Mouse (Mus musculus): Measurements from ENCODE around the gene Pitpnm2.

DNA sequence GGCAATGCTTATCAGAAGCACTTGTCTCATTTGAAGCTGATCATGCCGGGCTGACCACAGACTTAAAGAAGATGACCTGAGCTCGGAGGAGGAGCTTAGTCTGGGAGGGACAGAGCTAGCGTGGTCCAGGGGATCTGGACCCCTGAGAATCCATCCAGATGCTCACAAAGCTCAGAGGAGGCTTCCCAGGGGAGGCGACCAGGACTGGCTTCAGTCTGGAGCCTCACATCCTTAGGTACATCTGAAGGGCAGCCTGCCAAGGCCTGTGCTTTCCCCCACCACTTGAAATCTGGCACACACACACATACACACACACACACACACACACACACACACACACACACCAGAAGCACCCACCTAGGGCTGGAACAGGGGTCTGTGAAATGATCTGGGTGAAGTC, 47.5 kb downstream of the Pitpnm2 start:
- TF ChIP-seq CTCF (IDR thresholded peaks at IDR 0.05) (no peak), POLR2A (IDR thresholded peaks at IDR 0.05; ENCODE audit: insufficient read depth, low read depth, low read length) (no peak)
